Mouse (Mus musculus): ENCODE measurements around the gene Abcb8. TPM values are rescaled to one million over a fixed set of nuclear protein-coding genes. Genes with fewer than 3 reads are reported as not detected.

The Abcb8 gene
- 10 to 100 TPM; 52.3 to 54.1 TPM for total RNA-seq (2021)

DNA sequence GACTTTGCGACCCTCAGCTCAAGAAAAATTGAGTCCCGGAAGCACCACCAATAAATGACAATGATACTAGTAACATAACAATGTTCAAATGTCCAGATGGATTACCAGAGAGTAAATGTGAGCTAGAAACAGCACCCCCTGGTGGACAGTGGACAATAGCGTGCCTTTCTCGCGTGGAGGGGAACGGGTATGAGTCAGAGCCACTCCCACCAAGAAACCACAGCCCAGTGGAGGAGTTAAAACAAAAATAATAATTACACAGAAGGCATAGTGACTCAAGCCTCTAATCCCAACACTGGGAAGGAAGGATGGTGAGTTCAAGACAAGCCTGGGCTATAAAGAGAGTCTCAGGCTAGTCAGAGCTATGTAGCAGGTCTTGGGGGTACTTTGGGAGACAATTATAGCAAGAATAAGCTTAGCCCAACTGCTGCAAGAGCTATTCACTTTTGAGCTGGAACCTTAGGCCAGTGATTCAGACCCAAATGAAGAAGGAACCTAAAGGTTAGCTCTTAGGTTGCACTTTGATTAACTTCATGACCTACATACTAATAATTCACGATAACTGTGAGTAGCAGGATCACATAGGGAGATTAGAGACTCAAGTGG lies at the start of gene Abcb8:
Gene Abcb8 (plus strand): TSS at position 272 of the 606 bp plus-strand sequence.
- DNase-seq (ENCODE audit: extremely low spot score in 1 of 2, low spot score in 1 of 2) = peak; percentile 59 to 92

DNA sequence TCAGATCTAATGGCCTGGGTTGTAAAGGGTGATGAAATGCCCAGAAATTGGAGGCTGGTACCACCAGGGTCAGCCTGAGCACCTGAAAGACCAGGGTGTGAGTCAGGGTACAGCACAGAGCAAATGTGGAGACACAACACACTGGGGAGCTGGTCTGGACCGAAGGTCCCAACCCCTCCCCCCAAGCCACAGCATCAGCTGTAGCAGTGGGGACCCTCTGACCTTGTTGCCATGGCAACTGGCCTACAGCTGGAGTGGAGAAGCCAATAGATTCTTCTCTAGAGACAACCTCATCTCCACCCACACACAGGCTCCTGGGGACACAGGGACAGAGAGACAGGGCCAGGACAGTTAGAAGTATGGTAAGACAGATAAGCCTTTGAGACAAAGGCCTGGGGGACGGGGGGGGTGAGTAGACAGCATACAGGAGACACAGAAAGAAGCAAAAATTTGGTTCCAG lies 49.5 kb upstream of the Abcb8 start:
- DNase-seq (ENCODE audit: extremely low spot score in 1 of 2, low spot score in 1 of 2) = no peak

DNA sequence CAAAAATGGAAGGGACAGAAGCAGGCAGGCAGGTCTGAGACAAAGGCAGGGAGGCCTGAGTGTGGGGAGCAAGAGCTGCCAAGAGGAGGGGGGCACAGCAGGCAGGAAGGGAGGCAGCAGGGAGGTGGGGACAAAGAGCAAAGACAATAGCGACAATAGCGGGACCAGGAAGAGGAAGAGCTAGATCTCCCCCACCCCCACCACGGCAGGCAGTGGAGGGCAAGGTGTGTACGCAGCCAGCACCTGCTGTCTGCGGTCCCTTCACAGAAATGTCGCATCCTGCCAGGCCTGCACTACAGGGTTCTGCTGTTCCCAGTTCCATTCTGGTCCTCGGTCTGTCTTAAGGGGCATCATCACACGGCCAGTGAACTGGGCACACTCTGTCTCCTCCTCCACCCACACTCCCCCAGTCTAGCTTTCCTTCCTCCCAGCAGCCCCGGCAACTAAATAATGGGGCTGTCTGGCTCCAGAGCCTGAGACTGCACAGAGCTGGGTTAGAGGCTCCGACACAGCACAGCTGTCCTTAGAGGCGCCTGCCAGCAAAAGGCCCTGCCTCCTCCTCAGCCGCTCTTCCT lies 48.9 kb upstream of the Abcb8 start:
- DNase-seq (ENCODE audit: extremely low spot score in 1 of 2, low spot score in 1 of 2) = no peak

DNA sequence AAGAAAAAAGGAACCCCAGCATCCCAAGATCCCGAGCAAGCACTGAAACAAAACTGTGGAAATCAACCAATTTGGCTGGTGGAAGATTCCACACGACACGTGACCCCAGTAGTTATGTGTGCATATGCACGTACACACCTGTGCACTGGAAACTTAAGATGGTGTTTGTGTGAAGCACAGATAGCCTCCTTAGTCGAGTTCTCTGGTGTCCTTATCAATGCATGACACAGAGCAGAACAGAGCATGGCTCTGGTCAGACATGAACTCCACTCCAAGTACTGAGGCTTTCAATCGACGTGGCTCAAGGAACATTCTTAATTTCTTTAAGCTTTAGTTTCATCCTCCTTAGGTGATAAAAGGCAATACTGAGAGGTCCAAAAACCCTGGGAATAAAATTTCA lies 47.1 kb upstream of the Abcb8 start:
- DNase-seq (ENCODE audit: extremely low spot score in 1 of 2, low spot score in 1 of 2) = no peak

GRCm38 (mm10) chr5:24347186-24347875 lies 46.1 kb upstream of the Abcb8 start:
- DNase-seq (ENCODE audit: extremely low spot score in 1 of 2, low spot score in 1 of 2) = no peak

GRCm38 (mm10) chr5:24348128-24348527 lies 45.3 kb upstream of the Abcb8 start:
- DNase-seq (ENCODE audit: extremely low spot score in 1 of 2, low spot score in 1 of 2) = peak; percentile 43 to 58

DNA sequence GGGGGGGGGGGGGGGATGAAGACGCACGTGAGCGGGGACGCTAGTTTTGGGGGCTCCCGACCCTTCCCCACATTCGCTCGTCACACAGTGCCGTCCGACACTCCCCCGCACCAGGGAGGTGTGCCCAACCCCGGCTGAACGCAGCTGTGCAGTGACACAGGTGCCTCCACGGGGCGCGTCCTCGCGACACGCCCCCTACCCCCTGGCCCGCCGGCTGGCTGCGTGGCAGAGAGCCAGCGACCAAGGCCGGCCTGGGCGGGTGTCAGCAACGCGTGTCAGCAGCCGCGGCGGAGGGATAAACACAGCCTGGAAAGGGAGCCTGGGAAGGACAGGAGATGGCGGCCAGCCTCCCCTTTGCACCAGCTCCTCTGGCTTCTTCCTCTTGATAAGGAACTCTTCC lies 44.9 kb upstream of the Abcb8 start:
- no peak for DNase-seq (ENCODE audit: extremely low spot score in 1 of 2, low spot score in 1 of 2)

GRCm38 (mm10) chr5:24350073-24350472 lies 43.4 kb upstream of the Abcb8 start:
- DNase-seq (ENCODE audit: extremely low spot score in 1 of 2, low spot score in 1 of 2) = no peak

DNA sequence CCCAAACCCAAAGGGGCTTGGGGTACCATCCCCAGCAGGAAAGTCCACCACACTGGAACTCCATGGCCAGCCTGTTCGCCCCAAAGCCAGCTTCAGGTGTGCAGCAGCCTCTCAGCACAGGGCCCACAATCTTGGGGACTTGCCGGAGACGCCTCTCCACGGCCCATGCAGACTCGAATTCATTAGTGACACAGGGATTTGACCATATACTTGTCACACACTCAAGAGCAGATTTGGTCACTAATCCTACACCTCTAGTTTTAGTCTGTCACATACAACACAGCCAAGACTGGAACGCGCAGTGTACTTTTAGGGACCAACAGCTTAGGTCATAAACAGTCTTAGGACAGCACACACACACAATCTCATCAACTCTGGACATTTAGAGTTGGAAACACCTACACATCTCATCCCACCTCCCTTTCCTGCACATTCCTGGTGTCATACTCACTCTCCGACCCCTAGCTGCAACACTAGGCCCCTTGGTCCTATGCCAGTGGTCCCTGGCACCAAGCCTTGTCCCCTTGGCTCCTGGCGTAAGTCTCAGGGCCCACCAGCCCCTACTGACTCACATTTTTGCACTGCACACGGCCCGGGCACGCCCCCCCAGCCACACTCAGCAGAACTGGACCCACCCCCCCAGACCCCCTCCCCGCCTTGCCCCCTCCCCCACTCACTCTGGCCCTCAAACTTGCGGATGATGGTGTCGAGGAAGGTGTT lies 42.8 kb upstream of the Abcb8 start:
- DNase-seq (ENCODE audit: extremely low spot score in 1 of 2, low spot score in 1 of 2) = no peak

GRCm38 (mm10) chr5:24351278-24351677 lies 42.2 kb upstream of the Abcb8 start, which contains the start of gene Kcnh2:
TSS of gene Kcnh2 (minus strand) at chr5:24351604.
- DNase-seq (ENCODE audit: extremely low spot score in 1 of 2, low spot score in 1 of 2) = no peak

DNA sequence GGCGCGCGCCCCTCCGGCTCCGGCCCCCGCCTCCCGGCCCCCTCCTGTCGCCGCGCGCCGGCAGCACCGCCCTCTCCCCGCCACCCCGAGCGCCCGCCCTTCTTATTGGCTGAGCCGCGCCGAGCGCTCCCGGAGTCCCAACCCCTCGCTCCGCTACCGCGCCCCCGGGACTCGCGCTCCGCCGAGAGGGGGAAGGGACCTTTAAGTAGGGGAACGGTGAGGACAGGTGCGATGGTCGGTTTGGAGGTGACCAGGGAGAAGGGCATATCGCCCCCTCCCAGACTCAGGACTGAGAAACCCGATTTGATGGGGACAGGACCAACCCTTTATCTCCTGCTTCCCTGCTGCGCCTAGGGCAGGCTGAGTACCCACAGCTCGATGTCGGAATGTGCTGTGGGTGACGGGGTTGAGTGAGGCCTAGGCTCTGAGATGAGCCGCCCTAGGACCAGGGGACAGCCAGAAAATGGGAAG lies 41.7 kb upstream of the Abcb8 start:
- peak; percentile 79 to 80 for DNase-seq (ENCODE audit: extremely low spot score in 1 of 2, low spot score in 1 of 2)

DNA sequence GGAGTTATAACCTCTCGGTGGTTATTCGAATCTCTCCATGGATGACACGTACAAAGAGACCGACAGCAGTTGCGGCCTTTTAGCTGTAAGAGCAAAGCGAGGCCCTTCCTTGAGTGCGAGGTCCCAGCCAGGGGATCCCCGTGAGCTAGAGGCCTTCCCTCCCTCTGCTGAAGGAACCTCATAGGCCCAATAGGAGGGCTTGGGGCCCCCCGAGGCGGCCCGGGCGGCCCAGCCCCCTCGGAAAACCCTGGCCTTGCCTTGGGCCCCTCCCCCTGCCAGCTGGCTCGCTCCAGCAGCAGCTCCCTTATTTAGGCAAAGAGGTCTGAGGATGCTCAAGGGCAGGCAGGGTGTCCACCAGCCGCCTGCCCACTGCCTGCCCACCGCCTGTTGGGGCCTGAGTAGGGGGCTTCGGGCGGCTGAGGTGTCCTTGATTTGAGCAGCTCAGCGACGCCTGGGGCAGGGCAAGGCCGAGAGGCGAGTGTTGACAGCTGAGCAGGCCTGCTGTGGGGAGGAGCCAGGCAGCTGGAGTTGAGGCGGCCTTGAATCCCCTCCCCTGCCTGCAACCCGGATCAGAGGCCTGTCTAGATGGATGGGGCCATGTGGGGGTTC lies 41.1 kb upstream of the Abcb8 start:
- DNase-seq (ENCODE audit: extremely low spot score in 1 of 2, low spot score in 1 of 2) = no peak

- no peak for DNase-seq (ENCODE audit: extremely low spot score in 1 of 2, low spot score in 1 of 2)
These were observed 40.1 kb upstream of the Abcb8 start for GRCm38 (mm10) chr5:24353327-24353726.

GRCm38 (mm10) chr5:24356764-24357163 lies 36.7 kb upstream of the Abcb8 start:
- no peak for DNase-seq (ENCODE audit: extremely low spot score in 1 of 2, low spot score in 1 of 2)

DNA sequence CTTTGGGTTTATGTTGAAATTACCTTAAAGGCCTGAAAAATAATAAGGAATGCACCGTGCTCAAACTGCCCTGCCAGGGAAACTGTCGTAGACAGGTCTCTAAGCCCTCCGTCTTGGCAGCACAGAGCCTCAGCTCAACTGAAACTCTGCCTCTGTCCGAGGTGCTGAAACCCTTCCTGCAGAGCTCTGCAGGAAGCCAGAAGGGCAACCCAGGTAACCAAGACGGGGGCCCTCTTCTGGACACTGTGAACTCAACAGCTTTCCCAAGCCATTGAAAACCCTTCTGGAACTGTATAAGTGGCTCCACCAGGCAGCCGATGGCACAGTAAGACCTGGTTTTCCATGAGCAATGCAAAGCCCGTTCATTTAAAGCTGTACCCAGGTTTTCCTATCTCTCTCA lies 36.0 kb upstream of the Abcb8 start:
- peak in 1 of 2 experiments; percentile 44 for DNase-seq (ENCODE audit: extremely low spot score in 1 of 2, low spot score in 1 of 2)

- peak; percentile 81 to 93 for DNase-seq (ENCODE audit: extremely low spot score in 1 of 2, low spot score in 1 of 2)
These were observed 32.5 kb upstream of the Abcb8 start for GRCm38 (mm10) chr5:24360792-24361454.

- DNase-seq (ENCODE audit: extremely low spot score in 1 of 2, low spot score in 1 of 2) = no peak
These were observed 30.0 kb upstream of the Abcb8 start for GRCm38 (mm10) chr5:24363467-24363866.

DNA sequence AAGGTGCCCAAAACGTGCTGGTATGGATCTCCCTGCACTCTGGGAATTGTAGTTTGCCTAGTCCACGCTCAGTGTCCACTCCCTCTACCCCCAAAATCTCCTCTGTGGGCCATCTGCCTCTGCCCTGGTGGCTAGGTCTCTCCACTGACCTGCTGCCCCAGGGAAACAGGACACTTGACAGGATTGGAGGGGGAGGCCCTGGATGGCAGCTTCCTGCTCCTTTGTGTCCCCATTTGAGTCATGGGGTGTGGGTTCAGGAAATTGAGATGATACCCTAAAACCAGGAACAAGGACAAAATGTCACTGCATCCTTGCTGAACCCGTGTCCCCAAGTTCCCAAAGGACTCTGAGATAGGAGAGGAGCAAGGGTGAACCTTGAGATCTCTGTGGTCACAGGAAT lies 29.4 kb upstream of the Abcb8 start:
- no peak for DNase-seq (ENCODE audit: extremely low spot score in 1 of 2, low spot score in 1 of 2)

- no peak for DNase-seq (ENCODE audit: extremely low spot score in 1 of 2, low spot score in 1 of 2)
These were observed 29.0 kb upstream of the Abcb8 start, which contains the start of gene Nos3 for GRCm38 (mm10) chr5:24364508-24364907. TSS of gene Nos3 (plus strand) at chr5:24364810.

GRCm38 (mm10) chr5:24364963-24365362 lies 28.5 kb upstream of the Abcb8 start:
- DNase-seq (ENCODE audit: extremely low spot score in 1 of 2, low spot score in 1 of 2) = no peak

Data from layer of hippocampus, postnatal 25 days (tissue).